Mouse (Mus musculus) heart, postnatal 0 days (tissue): Measurements from ENCODE around the gene Mmp15.

Experiments
- CTCF ChIP-seq: IDR thresholded peaks from 2 replicates; pipeline ENCODE4 v1.5.1; 2016; ENCODE audit warnings: antibody characterized with exemption, control low read depth, low read depth
- EP300 ChIP-seq: IDR thresholded peaks from 2 replicates; pipeline ENCODE4 v1.6.1; 2016; ENCODE audit warnings: antibody characterized with exemption, low read depth

DNA sequence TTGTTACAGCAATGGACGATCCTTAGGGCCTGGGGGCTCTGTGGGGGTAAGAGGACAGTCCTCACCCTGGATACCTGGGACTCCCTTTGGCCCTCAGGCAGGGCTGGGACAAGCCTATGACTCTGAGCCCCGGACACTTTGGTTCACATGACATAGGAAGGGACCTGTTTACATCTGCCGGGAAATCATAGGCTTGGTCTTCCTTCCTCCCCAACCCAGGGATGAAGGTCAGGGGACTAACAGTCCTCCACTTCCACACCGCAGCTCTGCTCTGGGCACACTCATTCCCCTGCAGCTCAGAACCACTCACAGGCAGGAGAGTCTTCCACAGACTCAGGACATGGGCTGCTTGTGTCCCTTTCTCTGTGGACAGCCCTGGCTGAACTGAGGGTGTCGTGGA lies 25.2 kb upstream of the Mmp15 start:
- no peak for TF ChIP-seq CTCF
- no peak for TF ChIP-seq EP300
